Mouse (Mus musculus) MEL (cell line): ENCODE data around the gene Vac14.

ENCODE experiments used
- CTCF ChIP-seq, 3 experiments: IDR thresholded peaks in 2 of 3; conservative IDR thresholded peaks in 1 of 3; 2 replicates each; pipeline ENCODE4 v1.5.1; 2011 to 2012; ENCODE audit warnings: low read length in 3 of 3, low read depth in 2 of 3, mild to moderate bottlenecking in 2 of 3, improper control_type of control experiment in 1 of 3, inconsistent platforms in 1 of 3, mixed read lengths in 1 of 3, moderate library complexity in 1 of 3; ENCODE audit not compliant: control insufficient read depth in 1 of 3, insufficient read depth in 1 of 3, poor library complexity in 1 of 3, severe bottlenecking in 1 of 3
- EP300 ChIP-seq, 2 experiments: IDR thresholded peaks; 2 replicates each; pipeline ENCODE4 v1.6.1; 2011; ENCODE audit warnings: improper control_type of control experiment in 2 of 2, low read length in 2 of 2, low read depth in 1 of 2, mild to moderate bottlenecking in 1 of 2
- GATA1 ChIP-seq: IDR thresholded peaks from 2 replicates; pipeline ENCODE4 v1.6.1; 2011; ENCODE audit warnings: low read depth, low read length, improper control_type of control experiment
- HCFC1 ChIP-seq: IDR thresholded peaks from 2 replicates; pipeline ENCODE4 v1.6.1; 2012; ENCODE audit warnings: low read depth, mild to moderate bottlenecking, inconsistent platforms, low read length, improper control_type of control experiment, moderate library complexity
- KAT2A ChIP-seq: conservative IDR thresholded peaks from 2 replicates; pipeline ENCODE4 v1.6.1; 2012; ENCODE audit warnings: low read depth, low read length, improper control_type of control experiment, inconsistent platforms
- MEF2A ChIP-seq: IDR thresholded peaks from 2 replicates; pipeline ENCODE4 v1.6.1; 2014; ENCODE audit warnings: low read depth, mild to moderate bottlenecking, inconsistent platforms, low read length, improper control_type of control experiment; ENCODE audit not compliant: poor library complexity, insufficient replicate concordance, severe bottlenecking; ENCODE audit errors: extremely low read depth
- MXI1 ChIP-seq: IDR thresholded peaks from 2 replicates; pipeline ENCODE4 v1.6.1; 2011; ENCODE audit warnings: mild to moderate bottlenecking, low read depth, low read length, improper control_type of control experiment
- MYB ChIP-seq: IDR thresholded peaks from 2 replicates; pipeline ENCODE4 v1.6.1; 2011; ENCODE audit warnings: mild to moderate bottlenecking, low read depth, low read length, improper control_type of control experiment
- NELFE ChIP-seq: IDR thresholded peaks from 2 replicates; pipeline ENCODE4 v1.6.1; 2011; ENCODE audit warnings: low read depth, low read length, improper control_type of control experiment
- POLR2A ChIP-seq, 2 experiments: IDR thresholded peaks; 2 replicates each; pipeline ENCODE4 v1.6.1; 2011 to 2012; ENCODE audit warnings: low read length in 2 of 2, mild to moderate bottlenecking in 2 of 2, control low read depth in 1 of 2, improper control_type of control experiment in 1 of 2, low read depth in 1 of 2, moderate library complexity in 1 of 2; ENCODE audit not compliant: control insufficient read depth in 1 of 2, insufficient read depth in 1 of 2, poor library complexity in 1 of 2
- RCOR1 ChIP-seq: IDR thresholded peaks from 2 replicates; pipeline ENCODE4 v1.6.1; 2012; ENCODE audit warnings: low read depth, mild to moderate bottlenecking, inconsistent platforms, low read length, improper control_type of control experiment
- ZNF384 ChIP-seq: IDR thresholded peaks from 2 replicates; pipeline ENCODE4 v1.6.1; 2012; ENCODE audit warnings: low read depth, mild to moderate bottlenecking, inconsistent platforms, low read length, improper control_type of control experiment

DNA sequence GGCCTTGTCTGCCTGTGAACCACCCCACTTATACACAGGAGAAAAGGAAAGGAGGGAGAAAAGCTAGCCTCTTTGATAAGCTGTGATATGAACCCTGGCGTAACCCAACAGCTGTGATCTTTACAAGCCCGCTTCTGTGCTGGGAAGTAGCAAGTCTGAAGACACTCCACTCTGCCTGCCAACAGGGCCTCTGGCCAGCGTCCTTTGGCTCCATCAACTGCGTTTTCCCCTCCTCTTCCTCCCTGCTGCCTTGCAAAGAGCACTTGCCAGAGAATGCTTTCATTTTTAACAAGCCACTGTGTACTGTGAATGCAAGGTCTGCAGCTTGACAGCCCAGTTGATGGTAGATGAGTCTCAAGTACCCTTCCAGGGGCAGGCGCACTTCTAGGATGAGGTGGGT lies 69.3 kb downstream of the Vac14 start:
- no peak for TF ChIP-seq HCFC1
- TF ChIP-seq MYB, result no peak
- TF ChIP-seq POLR2A (IDR thresholded peaks at IDR 0.05; ENCODE audit: control insufficient read depth in 1 of 2, insufficient read depth in 1 of 2, low read depth in 1 of 2, low read length in 2 of 2, poor library complexity in 1 of 2), result no peak
- TF ChIP-seq EP300 (IDR thresholded peaks at IDR 0.05; ENCODE audit: low read depth in 1 of 2, low read length in 2 of 2), result no peak
- no peak for TF ChIP-seq CTCF (IDR thresholded peaks at IDR 0.05 in 2 of 3, conservative IDR thresholded peaks at IDR 0.05 in 1 of 3; ENCODE audit: control insufficient read depth in 1 of 3, insufficient read depth in 1 of 3, low read depth in 2 of 3, low read length in 3 of 3, poor library complexity in 1 of 3, severe bottlenecking in 1 of 3)
- TF ChIP-seq GATA1, result no peak
- TF ChIP-seq KAT2A, result no peak
- no peak for TF ChIP-seq NELFE
- no peak for TF ChIP-seq RCOR1
- no peak for TF ChIP-seq ZNF384
- no peak for TF ChIP-seq MEF2A
- no peak for TF ChIP-seq MXI1
